Mouse (Mus musculus) embryonic fibroblast, embryonic 13.5 days (primary cell): ENCODE results near the gene Bsg.

ENCODE experiments used
- CTCF ChIP-seq: IDR thresholded peaks from 2 replicates; pipeline ENCODE4 v1.5.1; 2011; ENCODE audit warnings: mild to moderate bottlenecking, control low read depth, low read length, moderate library complexity, borderline replicate concordance; ENCODE audit not compliant: insufficient read depth
- POLR2A ChIP-seq: IDR thresholded peaks from 2 replicates; pipeline ENCODE4 v1.6.1; 2011; ENCODE audit warnings: low read depth, mild to moderate bottlenecking, control low read depth, low read length, moderate library complexity

GRCm38 (mm10) chr10:79686691-79687090 is 17.6 kb upstream of the Bsg start:
- TF ChIP-seq CTCF (no peak), POLR2A (no peak)
